Mouse (Mus musculus) frontal cortex, postnatal 36 days (tissue): Measurements from ENCODE around the gene Celsr2.

Experiments used
- DNase-seq, 2 experiments: peaks; one replicate each; pipeline ENCODE4 v3.0.0; 2022; ENCODE audit warnings: low spot score in 2 of 2

Gene Celsr2

DNA sequence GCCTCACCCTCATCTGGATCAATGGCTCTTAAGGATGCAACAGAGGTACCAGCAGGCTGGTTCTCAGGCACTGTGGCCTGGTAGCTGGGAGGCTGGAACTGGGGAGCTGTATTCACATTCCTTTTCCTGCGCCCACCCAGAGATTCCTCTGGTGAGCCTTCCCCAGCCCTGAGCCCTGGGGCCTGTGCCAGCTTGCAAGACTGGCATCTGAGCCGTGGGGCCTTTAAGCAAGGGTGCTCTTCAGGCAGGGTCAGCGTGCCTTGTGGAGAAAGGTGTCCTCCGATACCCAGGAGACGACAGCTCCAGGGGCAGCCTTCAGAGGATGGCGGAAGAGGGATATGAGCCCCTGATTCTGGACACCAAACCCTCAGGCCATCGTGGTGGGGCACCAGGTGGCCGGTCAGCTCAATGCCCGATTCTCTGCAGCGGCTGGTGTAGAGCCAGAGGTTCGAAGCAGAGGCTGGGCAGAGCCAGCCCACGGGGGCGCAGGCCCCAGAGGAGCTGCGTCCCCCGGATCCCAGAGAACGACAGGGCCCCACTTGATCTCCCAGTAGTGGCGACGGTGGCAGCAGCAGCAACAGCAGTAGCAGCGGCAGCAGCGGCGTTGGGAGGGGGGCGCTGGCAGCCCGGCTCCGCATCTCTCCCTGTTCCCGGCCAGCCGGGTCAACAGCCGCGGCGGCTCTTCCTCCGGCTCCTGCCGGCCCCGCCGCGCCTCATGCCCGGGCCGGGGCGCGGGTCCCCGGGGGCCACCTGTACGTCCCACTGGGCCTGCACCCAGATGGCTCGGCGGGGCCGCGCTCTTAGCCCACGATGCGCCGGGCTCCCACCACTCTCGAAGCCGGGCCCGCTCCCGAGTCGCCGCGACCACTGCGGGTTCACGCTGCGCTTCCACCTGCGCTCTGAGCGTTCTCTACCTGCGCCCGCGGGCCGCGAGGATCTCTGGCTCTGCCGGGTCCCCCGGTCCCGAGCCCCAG is at the start of gene Celsr2:
Gene Celsr2 (minus strand): TSS at position 696 of the 974 bp plus-strand sequence.
- DNase-seq, result peak in 1 of 2 experiments; percentile 52

- DNase-seq, result no peak
Measured at GRCm38 (mm10) chr3:108458866-108459265, 43.5 kb upstream of the Celsr2 start.

GRCm38 (mm10) chr3:108458380-108458779 is 43.0 kb upstream of the Celsr2 start:
- no peak for DNase-seq

GRCm38 (mm10) chr3:108454172-108454571 is 38.8 kb upstream of the Celsr2 start:
- DNase-seq, result no peak

DNA sequence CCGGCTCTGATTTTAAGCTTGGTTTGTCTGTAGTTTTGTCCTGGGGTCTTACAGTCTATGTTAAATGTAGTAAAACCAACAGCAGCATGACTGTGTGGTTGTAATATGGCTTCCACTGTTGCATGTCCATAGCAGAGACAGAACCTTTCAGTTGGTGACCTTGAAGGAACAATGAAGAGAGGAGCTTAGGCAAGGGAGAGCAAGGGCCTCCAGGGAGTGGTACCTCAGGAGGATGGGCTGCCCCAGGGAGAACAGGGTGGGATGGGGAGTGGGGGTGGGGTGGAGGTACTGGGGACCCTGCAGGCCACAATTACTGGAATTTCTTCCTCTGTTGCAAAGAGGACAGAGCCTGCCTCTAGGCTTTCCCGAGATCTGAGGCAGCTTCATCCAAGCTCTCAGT is 36.6 kb upstream of the Celsr2 start:
- DNase-seq, result no peak

DNA sequence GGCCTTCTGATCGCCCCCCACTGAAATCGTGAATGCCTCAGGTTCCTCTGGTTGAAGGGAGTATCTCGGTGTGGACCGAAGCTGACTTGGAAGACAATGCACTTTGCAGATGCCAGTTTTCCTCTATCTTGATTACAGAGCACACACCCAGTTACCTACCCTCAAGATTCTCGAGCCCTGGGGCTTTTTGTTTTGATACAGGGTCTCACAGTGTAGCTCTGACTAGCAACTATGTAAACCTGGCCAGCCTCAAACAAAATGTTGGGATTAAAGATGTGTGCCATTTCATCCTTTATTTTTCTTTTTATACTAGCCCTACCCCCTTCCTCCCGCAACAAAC is 30.0 kb upstream of the Celsr2 start:
- no peak for DNase-seq

DNA sequence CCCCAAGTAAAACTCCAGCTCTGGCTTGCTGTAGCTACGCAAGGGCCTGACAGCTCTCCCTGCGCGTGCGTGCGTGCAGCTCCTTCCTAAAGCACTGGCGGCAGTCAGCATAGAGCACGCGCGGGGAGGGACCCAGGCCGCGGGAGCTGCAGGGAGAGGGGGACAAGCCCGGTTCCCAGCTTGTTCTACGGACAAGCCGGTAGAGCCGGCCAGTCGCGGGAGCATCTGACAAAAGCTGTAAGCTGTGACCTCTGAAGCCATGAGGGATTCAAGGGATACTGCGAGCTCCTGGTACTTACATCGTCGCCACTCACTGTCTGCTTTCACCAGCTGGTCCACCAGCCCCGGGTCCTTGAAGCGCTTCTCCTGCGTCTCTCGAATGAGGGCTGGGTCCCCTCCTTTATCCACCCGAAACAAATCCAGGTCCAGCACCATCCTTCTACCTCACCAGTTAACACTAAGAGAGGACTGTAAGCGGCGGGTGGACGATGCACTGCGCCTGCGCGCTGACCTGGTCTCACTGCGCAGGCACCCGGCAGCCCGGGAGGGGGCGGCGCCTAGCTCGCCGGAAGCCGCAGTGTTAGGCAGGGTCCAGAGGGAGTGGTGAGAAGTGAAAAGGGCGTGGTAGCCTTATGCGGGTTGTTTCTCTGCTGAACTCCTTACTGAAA is 29.5 kb upstream of the Celsr2 start, which contains the start of gene Sars:
Gene Sars (minus strand): TSS at position 512 of the 668 bp plus-strand sequence.
- DNase-seq, result peak; percentile 86 to 89

- DNase-seq, result peak in 1 of 2 experiments; percentile 51
Measured at GRCm38 (mm10) chr3:108444029-108444428, 28.7 kb upstream of the Celsr2 start.

DNA sequence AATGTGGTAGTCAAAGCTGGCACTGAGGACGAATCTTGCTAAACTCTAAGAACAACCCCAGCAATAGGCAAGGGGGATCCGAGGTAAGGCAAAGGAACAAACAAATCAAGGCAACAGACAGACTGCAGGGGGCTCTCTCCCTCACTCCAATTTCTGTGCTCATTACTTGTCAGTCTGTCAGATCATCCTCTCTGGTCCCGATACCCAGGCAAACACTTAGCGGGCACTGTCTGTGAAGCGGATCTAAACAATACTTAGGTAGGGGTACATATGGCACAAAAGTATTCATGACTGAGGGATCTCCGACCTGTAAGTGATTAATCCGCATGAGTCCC is 21.0 kb upstream of the Celsr2 start:
- no peak for DNase-seq

GRCm38 (mm10) chr3:108435701-108436379 is 20.5 kb upstream of the Celsr2 start:
- no peak for DNase-seq

- DNase-seq, result no peak
Measured at GRCm38 (mm10) chr3:108433881-108434495, 18.6 kb upstream of the Celsr2 start.

DNA sequence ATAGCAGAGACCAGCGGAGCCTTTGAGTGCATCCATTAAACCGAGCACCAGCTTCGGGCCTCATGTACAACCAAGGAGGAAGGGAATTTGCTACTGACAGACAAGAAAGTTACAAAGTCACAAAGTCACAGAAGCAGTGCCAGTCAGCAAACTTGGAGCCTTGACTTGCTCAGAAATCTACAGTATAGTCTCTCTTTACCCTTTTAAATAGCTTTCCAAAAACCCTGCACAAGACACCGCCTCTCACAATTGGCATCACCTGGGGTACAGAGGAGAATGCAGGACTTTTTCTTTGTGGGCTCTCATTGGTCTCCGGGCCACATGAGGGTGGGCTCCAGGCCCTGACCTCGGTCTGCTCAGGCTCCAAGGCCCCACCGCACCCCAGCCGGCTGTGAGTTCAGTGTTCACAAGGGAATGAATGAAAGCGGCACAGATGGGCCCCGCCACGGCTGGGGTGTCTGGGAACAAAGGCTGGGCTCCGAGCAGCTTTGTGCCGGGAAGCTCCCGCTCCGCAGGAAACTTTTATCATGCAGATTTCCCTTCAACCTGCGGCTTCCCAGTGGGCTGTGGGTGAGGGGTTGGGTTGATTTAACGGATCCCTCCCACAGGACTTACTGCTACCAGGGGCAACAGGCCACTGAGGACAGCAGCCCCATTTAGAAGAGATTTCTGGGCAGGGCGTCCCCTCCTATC is 18.0 kb upstream of the Celsr2 start:
- DNase-seq, result no peak

- no peak for DNase-seq
Measured at GRCm38 (mm10) chr3:108432542-108433187, 17.3 kb upstream of the Celsr2 start.

GRCm38 (mm10) chr3:108425624-108426018 is 10.3 kb upstream of the Celsr2 start:
- DNase-seq, result no peak

DNA sequence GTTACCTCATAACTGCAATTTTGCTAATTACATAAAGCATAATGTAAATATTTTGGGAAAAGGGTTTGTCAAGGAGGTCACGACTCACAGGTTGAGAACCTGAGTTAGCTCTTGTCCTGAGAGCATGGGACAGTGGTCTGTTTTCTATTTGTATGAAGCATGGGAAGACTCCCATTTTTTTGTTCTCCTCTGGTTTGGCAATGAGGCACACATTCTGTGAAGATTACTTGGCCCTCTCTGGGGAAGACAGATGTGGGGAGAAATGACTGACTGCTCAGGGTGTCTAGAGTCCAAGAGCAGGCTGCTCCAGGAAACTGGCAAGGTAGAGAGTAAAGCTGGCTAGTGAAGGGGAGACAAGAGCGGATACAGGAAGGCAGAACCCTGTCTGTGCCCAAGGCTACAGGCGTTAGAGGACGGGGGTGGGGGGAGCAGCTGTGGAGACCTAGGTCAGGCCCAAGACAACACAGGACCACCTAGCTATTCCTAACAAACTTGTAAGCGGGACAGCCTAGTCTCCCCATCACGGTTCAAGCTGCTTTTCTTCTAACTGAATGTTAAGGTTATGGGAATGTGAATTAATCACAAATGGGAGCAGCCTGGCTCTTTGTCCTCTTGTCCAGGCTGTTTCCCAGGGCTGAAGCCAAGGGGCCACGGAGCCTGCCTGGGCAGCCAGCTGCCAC is 9.7 kb upstream of the Celsr2 start:
- no peak for DNase-seq

GRCm38 (mm10) chr3:108423844-108424801 is 8.8 kb upstream of the Celsr2 start:
- DNase-seq, result peak; percentile 60 to 61

DNA sequence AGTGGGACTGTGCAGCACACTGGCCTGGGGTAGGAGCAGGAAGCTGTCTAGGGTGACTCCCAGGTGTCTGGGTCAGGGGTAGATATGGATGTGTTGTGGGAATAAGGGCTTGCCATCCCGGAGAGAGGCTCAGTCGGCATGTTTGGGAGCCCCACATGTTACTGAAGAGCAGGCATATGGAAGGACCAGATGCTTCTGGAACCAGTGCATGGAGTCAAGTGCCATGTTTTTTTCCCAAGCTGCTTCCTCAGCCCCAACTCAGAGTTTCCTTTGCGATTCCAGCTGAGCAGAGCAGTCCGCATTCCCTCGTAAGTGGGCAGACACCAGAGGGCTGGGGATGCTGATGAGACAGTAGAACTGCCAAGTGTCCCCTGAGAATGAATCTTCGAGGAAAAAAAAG is 7.7 kb upstream of the Celsr2 start:
- DNase-seq, result no peak

DNA sequence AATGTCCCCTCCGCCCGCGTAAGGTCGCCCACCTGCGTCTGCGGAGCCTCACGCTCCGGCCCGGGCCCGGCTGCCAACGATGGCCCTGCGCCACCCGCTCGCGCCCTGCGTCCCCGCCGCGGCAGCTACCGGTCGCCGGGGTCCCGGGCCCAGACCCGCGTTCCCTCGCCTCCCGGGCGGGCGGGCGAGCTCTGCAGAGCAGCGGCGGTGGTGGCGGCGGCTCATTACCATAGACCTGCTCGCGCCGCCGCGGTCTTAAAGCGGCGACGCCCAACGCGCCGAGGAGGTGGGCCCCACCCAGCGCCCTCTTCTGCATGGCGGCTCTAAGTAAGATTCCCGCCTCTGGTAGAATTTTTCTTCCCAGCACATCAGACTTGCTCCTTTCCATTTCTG is 475 bp upstream of the Celsr2 start:
- peak; percentile 78 to 89 for DNase-seq
